Mouse (Mus musculus) ES-Bruce4 (cell line): Measurements from ENCODE around the gene Retreg1. TPM values are rescaled to one million over a fixed set of nuclear protein-coding genes. Genes with fewer than 3 reads are reported as not detected.

Experiments
- H3K27ac ChIP-seq: 2 replicates; pipeline ENCODE4 v1.5.1; 2012; ENCODE audit warnings: low read length, inconsistent platforms; ENCODE audit not compliant: insufficient read depth
- H3K27me3 ChIP-seq: 2 replicates; pipeline ENCODE4 v1.6.1; 2012; ENCODE audit warnings: mild to moderate bottlenecking, low read length, inconsistent platforms; ENCODE audit not compliant: control insufficient read depth, poor library complexity, insufficient read depth, severe bottlenecking
- H3K36me3 ChIP-seq: 2 replicates; pipeline ENCODE4 v1.6.1; 2012; ENCODE audit warnings: inconsistent platforms, mild to moderate bottlenecking, low read length, moderate library complexity; ENCODE audit not compliant: control insufficient read depth, poor library complexity, insufficient read depth, severe bottlenecking
- H3K4me1 ChIP-seq: one replicate; pipeline ENCODE4 v1.8.1; 2011; ENCODE audit warnings: low read length; ENCODE audit not compliant: control insufficient read depth, insufficient read depth
- H3K4me3 ChIP-seq: 2 replicates; pipeline ENCODE4 v1.5.1; 2011; ENCODE audit warnings: low read depth, mild to moderate bottlenecking, low read length
- H3K9ac ChIP-seq: 2 replicates; pipeline ENCODE4 v1.6.1; 2012; ENCODE audit warnings: low read depth, mild to moderate bottlenecking, inconsistent platforms; ENCODE audit not compliant: poor library complexity, severe bottlenecking
- H3K9me3 ChIP-seq: replicated peaks from 2 replicates; pipeline ENCODE4 v1.6.1; 2012; ENCODE audit warnings: mild to moderate bottlenecking, low read length, inconsistent platforms; ENCODE audit not compliant: control insufficient read depth, poor library complexity, insufficient read depth, severe bottlenecking
- CTCF ChIP-seq: IDR thresholded peaks from one replicate; pipeline ENCODE4 v1.8.1; 2011; ENCODE audit warnings: low read depth, low read length
- EP300 ChIP-seq: IDR thresholded peaks from 2 replicates; pipeline ENCODE4 v1.6.1; 2011; ENCODE audit warnings: low read depth, low read length; ENCODE audit not compliant: insufficient read depth
- POLR2A ChIP-seq: IDR thresholded peaks from one replicate; pipeline ENCODE4 v1.8.1; 2011; ENCODE audit warnings: low read length; ENCODE audit not compliant: insufficient read depth
- polyA plus RNA-seq: library from polyadenylated mRNA; stranded (reverse); fragments of >200 nt; gene quantifications from 2 replicates; pipeline ENCODE4 v1.2.4, GENCODE M21; 2011; ENCODE audit warnings: low read depth; ENCODE audit not compliant: missing spikeins, insufficient read depth, insufficient read length

Gene Retreg1
- polyA plus RNA-seq, 1 experiment, result 16.5 TPM

DNA sequence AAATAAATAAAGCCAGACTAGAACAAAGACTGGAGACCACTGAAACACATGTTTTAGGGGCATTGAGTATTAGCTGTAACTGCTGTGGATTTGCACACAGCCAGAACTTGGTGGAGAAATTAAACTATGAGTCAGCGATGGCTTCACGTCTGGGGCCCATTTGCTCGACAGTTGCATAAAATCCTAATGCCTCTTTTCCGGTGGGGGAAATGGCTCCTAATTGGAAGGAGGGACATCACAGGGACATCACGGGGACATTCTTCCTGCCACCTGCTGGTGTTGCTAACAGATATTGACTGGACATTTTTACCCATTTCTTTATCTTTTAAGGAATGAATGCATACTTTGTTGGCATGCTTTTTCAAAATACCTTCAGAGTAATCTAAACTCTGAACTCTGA is 26.1 kb downstream of the Retreg1 start:
- H3K9ac ChIP-seq, result no peak overlapping the region
- no peaks in the 10 kb centered on the region for H3K36me3 ChIP-seq
- TF ChIP-seq POLR2A (no peak), CTCF (no peak), EP300 (no peak)
- H3K27me3 ChIP-seq, result no peaks in the 10 kb centered on the region
- no peaks in the 10 kb centered on the region for H3K9me3 ChIP-seq
- H3K27ac ChIP-seq, result no peak overlapping the region
- H3K4me1 ChIP-seq, result no peaks in the 10 kb centered on the region
- H3K4me3 ChIP-seq, result no peak overlapping the region

DNA sequence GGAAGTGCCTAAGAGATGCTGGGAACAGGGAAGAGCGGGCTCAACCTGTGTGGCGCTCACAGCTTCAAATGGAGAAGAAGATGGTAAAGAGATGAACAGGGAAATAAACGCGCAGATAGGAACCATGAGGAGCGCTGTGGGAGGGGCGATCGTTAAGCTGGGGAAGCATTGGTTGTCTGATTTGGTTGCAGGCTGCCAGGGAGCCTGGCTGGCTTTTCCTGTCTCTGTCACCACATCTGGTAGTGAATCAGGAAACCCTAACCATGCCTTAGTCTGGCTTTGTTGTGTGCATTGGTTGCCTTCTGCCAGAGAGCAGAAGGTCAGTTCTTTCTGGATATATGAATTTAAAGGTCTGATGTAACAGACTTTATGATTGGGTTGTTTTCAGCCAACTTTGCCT is 28.5 kb downstream of the Retreg1 start:
- Histone ChIP-seq H3K27ac (no peak overlapping the region), H3K4me1 (no peaks in the 10 kb centered on the region), H3K4me3 (no peak overlapping the region), H3K36me3 (no peaks in the 10 kb centered on the region), H3K9me3 (no peaks in the 10 kb centered on the region), H3K9ac (no peak overlapping the region), H3K27me3 (no peaks in the 10 kb centered on the region)
- TF ChIP-seq CTCF, result no peak
- TF ChIP-seq POLR2A, result no peak
- no peak for TF ChIP-seq EP300

DNA sequence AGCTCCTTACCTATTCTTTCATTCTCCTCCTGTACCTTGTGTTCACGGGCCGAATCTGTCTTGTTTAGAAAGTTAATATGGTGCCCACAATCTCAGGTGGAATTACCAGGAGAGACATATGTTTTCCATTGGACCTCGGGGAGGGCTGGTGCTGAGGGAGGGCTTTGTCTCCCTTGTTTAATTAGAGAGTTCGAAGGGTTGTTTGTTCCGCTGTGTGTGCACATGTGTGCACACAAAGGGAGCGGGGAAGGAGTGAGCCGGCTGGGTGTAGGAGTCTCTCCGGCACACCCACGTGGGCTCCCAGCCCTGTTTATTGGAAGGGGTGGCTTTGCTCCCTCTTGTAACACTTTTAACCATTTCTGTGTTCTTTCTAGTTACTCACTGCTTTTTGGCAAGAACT is 29.1 kb downstream of the Retreg1 start:
- Histone ChIP-seq H3K4me3 (no peak overlapping the region), H3K27me3 (no peaks in the 10 kb centered on the region), H3K9me3 (no peaks in the 10 kb centered on the region), H3K4me1 (no peaks in the 10 kb centered on the region), H3K36me3 (no peaks in the 10 kb centered on the region), H3K27ac (no peak overlapping the region), H3K9ac (no peak overlapping the region)
- TF ChIP-seq EP300, result no peak
- no peak for TF ChIP-seq CTCF
- TF ChIP-seq POLR2A, result no peak

DNA sequence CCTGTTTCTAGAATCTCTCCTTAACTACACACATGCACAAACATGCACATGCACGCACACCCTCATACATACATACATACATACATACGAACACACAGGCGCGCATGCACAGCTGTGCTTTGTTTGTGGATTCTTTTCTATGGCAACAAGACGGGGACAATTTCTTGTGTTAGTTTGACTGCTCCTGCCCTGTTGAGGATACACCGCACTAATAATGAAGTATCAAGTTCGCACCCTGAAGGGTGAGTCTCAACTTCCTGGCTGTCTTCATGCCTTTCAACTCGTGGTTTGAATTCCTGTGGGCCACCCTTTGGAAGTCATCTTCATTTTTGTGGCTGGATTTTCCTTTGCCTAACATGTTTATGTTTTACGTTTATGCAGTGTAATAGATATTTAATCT is 29.7 kb downstream of the Retreg1 start:
- TF ChIP-seq EP300, result no peak
- peaks cover under 1% of the 10 kb centered on the region for H3K4me1 ChIP-seq
- no peak overlapping the region for H3K4me3 ChIP-seq
- no peaks in the 10 kb centered on the region for H3K36me3 ChIP-seq
- no peak overlapping the region for H3K9ac ChIP-seq
- no peak overlapping the region for H3K27ac ChIP-seq
- no peaks in the 10 kb centered on the region for H3K27me3 ChIP-seq
- no peaks in the 10 kb centered on the region for H3K9me3 ChIP-seq

DNA sequence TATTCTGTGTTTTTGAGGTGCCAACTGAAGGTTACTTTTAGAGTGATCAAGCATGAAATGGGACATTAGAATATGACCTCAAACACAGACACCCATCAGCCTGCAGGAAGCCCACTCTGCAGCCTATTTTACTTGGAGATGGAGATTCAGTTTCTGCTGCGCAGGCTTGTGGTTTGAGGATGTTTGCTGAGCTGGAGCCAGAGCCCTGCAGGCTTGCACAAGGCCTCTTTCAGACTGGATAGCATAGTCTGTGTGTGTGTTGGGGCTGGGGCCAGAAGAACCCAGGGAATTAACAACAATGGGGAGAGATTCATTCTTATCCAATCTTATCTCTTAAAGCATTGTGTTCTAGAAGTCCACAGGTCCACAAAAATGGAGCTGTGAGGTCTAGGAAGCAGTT is 30.6 kb downstream of the Retreg1 start:
- Histone ChIP-seq H3K4me3 (no peak overlapping the region), H3K36me3 (no peaks in the 10 kb centered on the region), H3K9me3 (no peaks in the 10 kb centered on the region), H3K9ac (no peak overlapping the region), H3K27ac (no peak overlapping the region), H3K4me1 (peaks cover 2% of the 10 kb centered on the region), H3K27me3 (no peaks in the 10 kb centered on the region)
- TF ChIP-seq CTCF, result no peak
- no peak for TF ChIP-seq EP300
- no peak for TF ChIP-seq POLR2A

DNA sequence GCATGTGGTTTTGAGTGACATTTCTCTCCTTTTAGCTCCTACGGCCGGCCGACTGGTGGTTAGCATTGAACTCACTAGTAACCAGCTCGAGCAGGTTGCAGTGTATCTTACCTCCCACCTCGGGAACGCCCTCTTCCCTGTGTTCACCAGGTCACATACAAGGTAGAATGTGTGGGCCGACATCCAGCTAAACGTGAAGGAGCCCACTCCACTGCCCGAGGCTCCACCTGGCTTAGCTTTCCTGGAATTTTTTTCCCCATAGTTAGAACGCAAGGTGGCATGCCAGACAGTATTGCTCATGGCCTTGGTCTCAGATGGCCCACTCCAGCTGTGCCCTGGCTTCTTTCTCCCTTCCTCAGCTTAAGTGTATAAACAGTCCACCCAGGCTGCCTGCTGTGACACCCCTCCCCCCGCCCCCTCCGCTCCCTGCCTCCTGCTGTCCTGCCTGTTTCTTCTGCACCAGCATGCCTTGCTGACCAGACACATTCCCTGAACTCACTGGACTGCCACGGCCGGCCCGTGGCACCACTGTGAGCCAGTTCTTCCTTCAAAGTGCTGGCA is 33.7 kb downstream of the Retreg1 start:
- Histone ChIP-seq H3K27me3 (no peaks in the 10 kb centered on the region), H3K36me3 (no peaks in the 10 kb centered on the region), H3K9ac (no peak overlapping the region), H3K9me3 (no peaks in the 10 kb centered on the region), H3K4me3 (no peak overlapping the region), H3K27ac (no peak overlapping the region), H3K4me1 (peaks cover 2% of the 10 kb centered on the region)
- TF ChIP-seq POLR2A (no peak), EP300 (no peak)
